Mouse (Mus musculus) hindbrain, embryonic 15.5 days (tissue): ENCODE measurements around the gene Catsper4. TPM values are rescaled to one million over a fixed set of nuclear protein-coding genes. Genes with fewer than 3 reads are reported as not detected.
"Not testable (repeated sequence)": the region's sequence is repeated elsewhere in the genome, so short reads cannot be mapped to it uniquely, and the experiment has no call there.

ENCODE experiments used
- ATAC-seq: fragments of 200-750 bp; cut with Nextera tagmentation; 2 replicates; pipeline ENCODE4 v1.8.0; 2017; ENCODE audit warnings: low read depth, moderate number of reproducible peaks, moderate TSS enrichment; ENCODE audit not compliant: low FRiP score
- H3K27ac ChIP-seq: fragments of 300-500 bp; sonication (generic); replicated peaks from 2 replicates; pipeline ENCODE4 v1.5.1; 2015; ENCODE audit warnings: mild to moderate bottlenecking, inconsistent platforms
- H3K27me3 ChIP-seq: fragments of 300-500 bp; sonication (generic); 2 replicates; pipeline ENCODE4 v1.6.1; 2015; ENCODE audit warnings: control low read depth, inconsistent platforms
- H3K36me3 ChIP-seq: fragments of 300-500 bp; sonication (generic); 2 replicates; pipeline ENCODE4 v1.6.1; 2015; ENCODE audit warnings: control low read depth, inconsistent platforms
- H3K4me1 ChIP-seq: fragments of 300-500 bp; sonication (generic); replicated peaks from 2 replicates; pipeline ENCODE4 v1.6.1; 2015; ENCODE audit warnings: control low read depth, inconsistent platforms
- H3K4me2 ChIP-seq: fragments of 300-500 bp; sonication (generic); 2 replicates; pipeline ENCODE4 v1.6.1; 2015; ENCODE audit warnings: moderate library complexity, mild to moderate bottlenecking, inconsistent platforms
- H3K4me3 ChIP-seq: fragments of 300-500 bp; sonication (generic); 2 replicates; pipeline ENCODE4 v1.5.1; 2015; ENCODE audit warnings: mild to moderate bottlenecking, inconsistent platforms
- H3K9ac ChIP-seq: fragments of 300-500 bp; sonication (generic); 2 replicates; pipeline ENCODE4 v1.6.1; 2015; ENCODE audit warnings: inconsistent platforms
- H3K9me3 ChIP-seq: fragments of 300-500 bp; sonication (generic); 2 replicates; pipeline ENCODE4 v1.6.1; 2016; ENCODE audit warnings: control low read depth, inconsistent platforms
- WGBS: fragments of 180-500 bp; shearing (Covaris S2); methylation state at CpG from one replicate; pipeline ENCODE4 v1.1.7; 2015; 5-methylcytosine and 5-hydroxymethylcytosine counted together
- polyA plus RNA-seq: library from polyadenylated mRNA; unstranded; fragments of >200 nt; fragmentation: Nextera tagmentation; extraction: Ambion mirVana; gene quantifications from 2 replicates; pipeline ENCODE4 v1.2.1, GENCODE M21; 2015

Catsper4 gene
- polyA plus RNA-seq = 0.13 and 0.34 TPM in 2 replicates

- no peak within 1 kb of the TSS for H3K4me3 ChIP-seq
- no peaks in the 10 kb centered on the region for H3K27me3 ChIP-seq
- H3K36me3 ChIP-seq = no peaks in the 10 kb centered on the region
- no peak within 1 kb of the TSS for H3K4me2 ChIP-seq
- 81% methylated on average over 8 of the region's 8 CpGs for WGBS
- H3K9ac ChIP-seq = no peak within 1 kb of the TSS
- no peak within 1 kb of the TSS for H3K27ac ChIP-seq
- H3K9me3 ChIP-seq = no peaks in the 10 kb centered on the region
- no peaks in the 10 kb centered on the region for H3K4me1 ChIP-seq
- no peak for ATAC-seq
These were observed at the start of gene Catsper4 for GRCm38 (mm10) chr4:134227194-134227593. Gene Catsper4 (minus strand): TSS chr4:134227383.

- no peaks in the 10 kb centered on the region for H3K9me3 ChIP-seq
- no peak overlapping the region for H3K27ac ChIP-seq
- H3K36me3 ChIP-seq = peaks cover 32% of the 10 kb centered on the region
- no peaks in the 10 kb centered on the region for H3K27me3 ChIP-seq
- H3K9ac ChIP-seq = no peak overlapping the region
- no peak for ATAC-seq
- H3K4me3 ChIP-seq = no peak overlapping the region
- H3K4me2 ChIP-seq = peak overlapping the region; percentile 33
- WGBS = 7% methylated on average over 14 of the region's 14 CpGs
- H3K4me1 ChIP-seq = no peaks in the 10 kb centered on the region
These were observed 46.5 kb upstream of the Catsper4 start for GRCm38 (mm10) chr4:134273417-134274345.

- no peaks in the 10 kb centered on the region for H3K27me3 ChIP-seq
- H3K9me3 ChIP-seq = no peaks in the 10 kb centered on the region
- ATAC-seq = no peak
- H3K27ac ChIP-seq = no peak overlapping the region
- no peak overlapping the region for H3K4me3 ChIP-seq
- 31% methylated on average over 13 of the region's 13 CpGs for WGBS
- H3K36me3 ChIP-seq = peaks cover 25% of the 10 kb centered on the region
- peak overlapping the region; percentile 33 for H3K4me2 ChIP-seq
- no peaks in the 10 kb centered on the region for H3K4me1 ChIP-seq
- H3K9ac ChIP-seq = no peak overlapping the region
These were observed 45.7 kb upstream of the Catsper4 start for GRCm38 (mm10) chr4:134272731-134273416.

GRCm38 (mm10) chr4:134271979-134272378 lies 44.8 kb upstream of the Catsper4 start:
- no peaks in the 10 kb centered on the region for H3K9me3 ChIP-seq
- no peaks in the 10 kb centered on the region for H3K4me1 ChIP-seq
- peaks cover 16% of the 10 kb centered on the region for H3K36me3 ChIP-seq
- ATAC-seq = no peak
- no peak overlapping the region for H3K9ac ChIP-seq
- 86% methylated on average over 7 of the region's 7 CpGs for WGBS
- H3K27me3 ChIP-seq = no peaks in the 10 kb centered on the region
- no peak overlapping the region for H3K27ac ChIP-seq
- H3K4me2 ChIP-seq = no peak overlapping the region
- H3K4me3 ChIP-seq = no peak overlapping the region

- ATAC-seq, H3K9ac ChIP-seq, H3K36me3 ChIP-seq, H3K4me2 ChIP-seq, H3K9me3 ChIP-seq, H3K27me3 ChIP-seq, H3K4me1 ChIP-seq, H3K27ac ChIP-seq, H3K4me3 ChIP-seq: not testable (repeated sequence)
These were observed 42.4 kb upstream of the Catsper4 start for GRCm38 (mm10) chr4:134269622-134270021.

GRCm38 (mm10) chr4:134268102-134268655 lies 41.0 kb upstream of the Catsper4 start:
- Histone ChIP-seq H3K27ac (no peak overlapping the region), H3K27me3 (no peaks in the 10 kb centered on the region), H3K9me3 (no peaks in the 10 kb centered on the region), H3K4me2 (no peak overlapping the region), H3K4me3 (no peak overlapping the region), H3K36me3 (no peaks in the 10 kb centered on the region), H3K4me1 (no peaks in the 10 kb centered on the region), H3K9ac (no peak overlapping the region)
- 87% methylated on average over 19 of the region's 19 CpGs for WGBS
- ATAC-seq = no peak

GRCm38 (mm10) chr4:134265860-134266585 lies 38.8 kb upstream of the Catsper4 start:
- no peak overlapping the region for H3K4me3 ChIP-seq
- H3K4me2 ChIP-seq = no peak overlapping the region
- no peaks in the 10 kb centered on the region for H3K4me1 ChIP-seq
- ATAC-seq = no peak
- no peaks in the 10 kb centered on the region for H3K27me3 ChIP-seq
- 67% methylated on average over 9 of the region's 9 CpGs for WGBS
- no peak overlapping the region for H3K9ac ChIP-seq
- H3K27ac ChIP-seq = no peak overlapping the region
- no peaks in the 10 kb centered on the region for H3K9me3 ChIP-seq
- no peaks in the 10 kb centered on the region for H3K36me3 ChIP-seq

- H3K27ac ChIP-seq = no peak overlapping the region
- no peak overlapping the region for H3K9ac ChIP-seq
- ATAC-seq = no peak
- WGBS = 36% methylated on average over 6 of the region's 6 CpGs
- no peak overlapping the region for H3K4me3 ChIP-seq
- H3K4me1 ChIP-seq = no peaks in the 10 kb centered on the region
- H3K9me3 ChIP-seq = no peaks in the 10 kb centered on the region
- H3K4me2 ChIP-seq = no peak overlapping the region
- no peaks in the 10 kb centered on the region for H3K36me3 ChIP-seq
- H3K27me3 ChIP-seq = no peaks in the 10 kb centered on the region
These were observed 36.0 kb upstream of the Catsper4 start for GRCm38 (mm10) chr4:134263191-134263590.

GRCm38 (mm10) chr4:134258354-134258753 lies 31.2 kb upstream of the Catsper4 start:
- H3K9me3 ChIP-seq = no peaks in the 10 kb centered on the region
- WGBS = 71% methylated on average over 11 of the region's 11 CpGs

GRCm38 (mm10) chr4:134257198-134258009 lies 30.2 kb upstream of the Catsper4 start:
- no peak overlapping the region for H3K4me3 ChIP-seq
- WGBS = 11% methylated on average over 11 of the region's 11 CpGs
- peaks cover 30% of the 10 kb centered on the region for H3K27me3 ChIP-seq
- H3K4me2 ChIP-seq = no peak overlapping the region
- peaks cover 15% of the 10 kb centered on the region for H3K4me1 ChIP-seq
- H3K36me3 ChIP-seq = no peaks in the 10 kb centered on the region
- no peaks in the 10 kb centered on the region for H3K9me3 ChIP-seq
- no peak for ATAC-seq
- no peak overlapping the region for H3K27ac ChIP-seq
- H3K9ac ChIP-seq = no peak overlapping the region

More at GRCm38 (mm10) chr4:134258354-134258753, 31.2 kb upstream of the Catsper4 start:
- ATAC-seq = no peak
- no peak overlapping the region for H3K27ac ChIP-seq
- no peak overlapping the region for H3K4me3 ChIP-seq
- H3K36me3 ChIP-seq = no peaks in the 10 kb centered on the region
- H3K4me1 ChIP-seq = peaks cover 10% of the 10 kb centered on the region
- no peak overlapping the region for H3K9ac ChIP-seq
- peaks cover 23% of the 10 kb centered on the region for H3K27me3 ChIP-seq
- no peak overlapping the region for H3K4me2 ChIP-seq
